Mouse (Mus musculus): Measurements from ENCODE around the gene Rph3al. TPM values are rescaled to one million over a fixed set of nuclear protein-coding genes. Genes with fewer than 3 reads are reported as not detected.

Rph3al gene
- total RNA-seq, 2 experiments from 2014 or later: 0.98 to 7.1 TPM

DNA sequence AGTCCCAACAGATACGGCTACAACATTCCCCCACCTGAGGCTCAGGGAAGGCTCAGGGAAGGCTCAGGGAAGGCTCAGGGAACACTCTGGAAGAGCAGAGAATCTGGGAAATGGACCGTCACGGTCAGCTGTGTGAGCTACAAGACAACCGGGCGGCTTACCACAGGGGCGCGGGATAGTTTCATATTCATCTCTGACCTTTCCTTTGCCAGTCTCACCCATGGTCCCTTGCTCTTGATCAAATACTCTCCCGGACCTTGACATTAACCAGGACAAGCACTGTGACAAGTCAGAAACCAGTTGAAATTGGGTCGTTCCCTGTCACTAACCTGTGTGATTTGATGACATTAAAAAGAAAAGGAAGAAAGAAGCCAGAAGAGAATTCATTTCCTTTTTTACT lies 16.7 kb upstream of the Rph3al start:
- no peak for ATAC-seq (replicated peaks; ENCODE audit: low FRiP score, poor library complexity, severe bottlenecking)

DNA sequence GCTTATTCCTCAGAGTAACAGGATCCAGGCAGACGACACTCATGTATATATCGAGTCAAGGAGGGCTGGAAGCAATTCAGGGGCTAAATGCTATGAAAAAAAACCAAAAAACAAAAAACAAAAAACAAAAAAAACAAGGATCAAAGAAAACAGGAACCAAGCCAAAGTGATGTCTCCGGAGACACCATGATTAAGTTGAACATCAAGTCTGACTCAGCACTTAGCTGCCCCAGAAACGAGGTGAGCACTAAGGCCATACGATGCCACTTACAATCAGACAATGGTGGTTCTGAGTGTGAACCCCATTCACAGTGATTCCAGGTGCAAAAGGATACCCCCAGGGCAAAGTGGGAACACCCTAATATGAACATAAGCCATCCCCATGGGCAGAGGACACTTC lies 13.7 kb upstream of the Rph3al start:
- 0 out of 2 replicates have a peak, but pooled peaks have one; percentile 15 for ATAC-seq (replicated peaks; ENCODE audit: low FRiP score, poor library complexity, severe bottlenecking)

DNA sequence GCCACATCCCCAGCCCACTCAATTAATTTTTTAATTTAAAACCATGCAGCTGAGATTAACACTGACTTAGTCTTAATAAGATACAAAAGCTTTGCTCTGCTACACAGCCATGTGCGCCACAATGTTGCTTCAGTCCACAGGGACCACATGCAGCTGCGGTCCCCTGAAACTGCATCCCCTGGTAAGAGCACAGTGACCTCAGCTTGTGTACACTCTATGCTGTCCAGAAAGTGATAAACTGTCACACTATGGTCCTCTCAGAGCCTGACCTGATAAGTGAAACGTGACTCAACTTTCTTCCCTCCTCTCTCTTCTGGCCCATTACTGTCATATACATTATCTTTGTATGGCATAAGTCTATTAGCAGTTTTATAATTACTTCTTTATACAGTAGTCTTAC lies 12.2 kb upstream of the Rph3al start:
- ATAC-seq (replicated peaks; ENCODE audit: low FRiP score, poor library complexity, severe bottlenecking): no peak

DNA sequence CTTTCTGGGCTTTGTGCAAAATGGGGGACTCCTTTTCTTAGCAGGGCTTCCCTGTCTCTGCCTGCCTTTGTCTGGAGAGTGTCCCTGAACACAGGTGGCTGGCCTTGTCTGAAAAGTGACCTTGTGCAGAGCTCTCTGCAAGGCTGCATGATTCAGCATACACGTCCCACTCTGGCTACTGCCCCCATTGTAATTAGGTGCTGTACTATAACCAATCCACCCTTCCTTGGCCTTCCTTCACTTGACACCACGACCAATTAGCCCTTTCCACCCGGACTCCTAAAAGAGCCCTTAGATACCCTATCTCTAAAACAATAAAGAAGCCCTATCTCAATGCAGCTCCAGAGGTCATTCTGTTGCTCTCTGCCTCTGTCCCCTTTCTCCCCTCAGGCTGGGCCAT lies 10.6 kb upstream of the Rph3al start:
- ATAC-seq (replicated peaks; ENCODE audit: low FRiP score, poor library complexity, severe bottlenecking): no peak

DNA sequence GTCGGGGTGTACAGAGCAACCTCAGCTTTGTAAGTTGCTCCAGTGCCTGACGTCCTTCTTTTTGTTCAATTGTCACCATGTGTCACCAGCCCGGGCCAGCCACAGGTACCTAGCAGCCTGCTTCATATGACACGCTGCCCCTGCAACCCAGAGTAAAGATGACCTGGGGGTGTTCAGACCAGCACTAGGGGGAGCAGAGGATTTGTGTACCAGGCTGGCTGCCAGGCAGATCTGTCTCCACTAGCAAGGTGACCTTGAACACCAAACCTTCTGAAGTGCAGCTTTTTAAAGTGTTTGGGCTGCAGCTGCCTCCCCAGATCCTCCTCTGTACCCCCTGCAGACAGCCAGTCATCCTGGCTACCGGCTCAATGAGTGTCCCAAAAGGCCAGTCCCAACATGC lies 9.0 kb upstream of the Rph3al start:
- ATAC-seq (replicated peaks; ENCODE audit: low FRiP score, poor library complexity, severe bottlenecking): no peak

DNA sequence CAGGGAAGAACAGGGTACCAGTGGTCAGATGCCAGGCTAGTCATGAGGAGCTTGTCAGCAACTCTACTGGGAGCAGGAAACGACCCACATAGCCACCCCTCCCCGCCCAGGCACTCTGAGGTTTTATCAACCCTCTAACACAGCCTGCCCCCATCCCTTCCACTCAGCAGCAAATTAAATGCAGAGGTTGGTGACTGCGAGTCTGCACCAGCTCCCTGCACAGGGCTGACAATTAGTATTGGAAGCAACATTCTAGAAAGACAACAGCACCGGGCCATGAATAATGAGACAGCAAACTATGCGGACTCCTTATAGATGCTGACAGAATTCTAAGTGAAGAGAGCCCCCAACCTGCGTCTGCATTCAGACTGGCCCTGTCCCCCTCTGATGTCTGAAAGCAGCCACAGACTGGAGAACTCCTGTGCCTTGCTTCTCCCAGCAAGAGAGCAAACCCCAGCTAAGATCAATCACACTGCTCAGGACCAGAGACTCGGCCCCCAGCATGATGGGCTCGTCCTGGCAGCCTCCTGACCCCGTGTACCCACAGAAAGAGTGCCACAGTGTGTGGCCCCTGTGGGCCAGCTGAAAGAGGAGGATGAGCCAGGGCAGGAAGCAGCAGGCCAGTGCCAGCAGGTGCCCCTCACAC lies 7.7 kb upstream of the Rph3al start:
- no peak for ATAC-seq (replicated peaks; ENCODE audit: low FRiP score, poor library complexity, severe bottlenecking)

DNA sequence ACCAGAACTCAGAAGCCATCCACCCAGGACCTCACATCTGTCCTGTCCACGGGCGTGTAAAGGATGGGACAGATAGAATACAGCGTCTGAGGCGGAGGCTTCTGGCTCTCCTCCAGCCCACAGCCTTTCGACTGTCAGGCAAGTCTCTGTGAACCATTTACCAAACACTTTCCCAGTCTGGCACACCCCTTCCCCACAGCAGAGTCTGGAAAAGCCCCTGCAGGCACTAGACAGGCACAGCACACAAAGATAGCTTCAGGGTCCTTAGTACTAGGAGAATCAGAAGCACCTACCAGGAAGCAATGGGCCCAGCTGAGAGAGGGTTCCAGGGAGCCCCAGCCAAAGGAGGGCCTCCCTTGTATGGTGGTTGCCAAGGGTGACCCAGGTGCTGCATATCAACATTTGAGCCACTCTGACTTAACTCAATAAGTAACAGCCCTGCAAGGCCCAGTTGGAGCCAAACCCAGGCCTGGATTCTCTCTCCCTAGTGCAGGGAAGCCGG lies 808 bp downstream of the Rph3al start:
- peak; percentile 70 for ATAC-seq (replicated peaks; ENCODE audit: low FRiP score, poor library complexity, severe bottlenecking)

DNA sequence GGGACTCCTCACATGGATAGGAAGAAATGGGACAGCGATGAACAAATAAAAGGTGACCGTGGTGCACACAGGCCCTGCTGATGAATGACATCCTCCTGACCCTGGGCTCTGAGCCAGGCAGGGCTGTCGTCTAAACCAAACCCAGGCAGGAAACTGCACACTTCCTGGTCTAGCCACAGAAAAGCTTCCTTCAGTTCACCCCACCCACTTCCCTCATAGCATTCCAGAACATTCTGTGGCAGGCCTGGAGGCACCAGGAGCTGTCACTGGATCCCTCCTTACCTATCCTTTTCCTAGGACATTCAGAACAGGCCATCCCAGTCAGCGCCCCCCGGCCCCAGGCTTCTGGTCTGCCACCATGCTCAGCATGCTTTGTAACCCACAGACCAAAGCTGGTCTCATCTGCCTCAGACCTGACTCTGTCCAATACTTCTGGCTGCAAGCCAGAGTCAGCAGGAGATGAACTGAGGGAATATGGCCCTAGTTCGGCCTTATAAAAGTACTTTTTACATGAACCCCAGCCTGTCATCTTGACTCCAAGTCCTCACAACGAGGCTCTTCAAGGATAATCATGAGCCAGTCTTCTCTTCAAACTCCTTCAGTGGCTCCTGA lies 2.3 kb downstream of the Rph3al start:
- ATAC-seq (replicated peaks; ENCODE audit: low FRiP score, poor library complexity, severe bottlenecking): no peak

DNA sequence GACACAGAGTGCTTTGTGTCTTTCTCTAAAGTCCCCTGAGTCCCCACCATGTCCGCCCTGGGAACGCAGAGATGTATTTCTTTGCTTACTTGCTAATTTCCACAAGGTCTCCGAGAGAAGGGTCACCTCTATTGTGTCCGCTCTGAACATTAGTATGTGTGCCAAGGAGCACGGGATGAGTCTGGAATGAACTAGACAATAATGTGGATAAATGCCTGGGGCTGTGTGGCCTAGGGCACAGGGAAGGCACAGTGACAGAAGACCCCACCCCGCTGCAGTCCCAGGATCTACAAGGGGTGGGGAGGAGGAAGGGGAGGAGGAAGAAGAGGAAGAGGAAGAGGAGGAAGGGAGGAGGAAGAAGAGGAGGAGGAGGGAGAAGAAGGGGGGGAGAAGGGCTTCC lies 3.8 kb downstream of the Rph3al start:
- no peak for ATAC-seq (replicated peaks; ENCODE audit: low FRiP score, poor library complexity, severe bottlenecking)

DNA sequence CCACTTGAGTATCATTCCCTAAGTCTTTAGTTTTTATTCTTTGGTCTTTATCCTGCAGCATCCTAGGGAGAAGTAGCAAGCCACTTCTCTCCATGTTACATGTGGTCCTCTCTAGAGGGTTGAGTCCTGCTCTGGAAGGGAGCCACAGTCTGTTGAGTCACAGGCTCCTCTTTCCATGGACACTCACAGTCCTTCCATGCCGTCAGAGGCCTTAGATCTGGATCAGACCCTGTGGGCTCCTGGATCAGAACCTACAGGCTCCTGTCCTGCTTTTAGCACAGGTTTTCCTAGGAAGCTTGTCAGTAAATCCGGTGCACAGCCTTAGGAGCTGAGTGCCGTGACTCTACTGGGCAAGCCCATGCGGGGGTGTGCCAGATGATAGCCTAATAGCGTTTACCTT lies 4.9 kb downstream of the Rph3al start:
- ATAC-seq (replicated peaks; ENCODE audit: low FRiP score, poor library complexity, severe bottlenecking): no peak

DNA sequence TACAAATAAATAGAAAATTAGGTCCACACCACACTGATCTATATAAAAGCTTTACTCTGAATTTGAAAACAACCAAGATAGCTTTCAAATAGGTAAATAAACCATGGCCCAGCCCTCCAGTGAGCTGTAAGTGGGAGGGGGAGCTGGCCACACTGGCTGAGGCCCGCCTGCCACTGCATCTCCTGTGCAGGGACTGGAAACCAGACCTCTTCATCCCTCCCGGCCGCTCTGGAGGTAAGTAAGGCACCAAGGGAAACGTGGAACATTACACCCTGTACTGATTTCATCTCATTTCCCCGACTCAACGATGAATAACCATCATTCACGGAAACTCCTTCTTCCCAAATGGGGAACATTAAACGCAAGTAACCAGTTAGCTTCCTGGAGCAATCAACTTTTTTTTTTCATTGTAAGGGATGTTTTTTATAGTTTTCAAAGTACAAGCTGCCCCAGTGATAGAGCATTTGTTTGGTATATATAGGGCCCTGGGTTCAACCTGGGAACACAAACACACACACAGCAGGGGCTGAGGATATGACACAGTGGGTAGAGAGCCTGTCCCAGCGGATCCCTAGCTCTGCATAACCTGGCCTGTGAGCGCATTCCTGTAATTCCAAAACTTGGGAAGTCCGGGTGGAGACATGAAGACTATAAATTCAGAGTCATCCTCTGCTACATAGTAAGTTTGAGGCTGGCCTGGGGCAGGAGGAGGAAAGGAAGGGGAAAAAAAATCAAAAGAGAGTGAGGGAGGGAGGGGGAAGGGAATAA lies 7.1 kb downstream of the Rph3al start:
- no peak for ATAC-seq (replicated peaks; ENCODE audit: low FRiP score, poor library complexity, severe bottlenecking)

DNA sequence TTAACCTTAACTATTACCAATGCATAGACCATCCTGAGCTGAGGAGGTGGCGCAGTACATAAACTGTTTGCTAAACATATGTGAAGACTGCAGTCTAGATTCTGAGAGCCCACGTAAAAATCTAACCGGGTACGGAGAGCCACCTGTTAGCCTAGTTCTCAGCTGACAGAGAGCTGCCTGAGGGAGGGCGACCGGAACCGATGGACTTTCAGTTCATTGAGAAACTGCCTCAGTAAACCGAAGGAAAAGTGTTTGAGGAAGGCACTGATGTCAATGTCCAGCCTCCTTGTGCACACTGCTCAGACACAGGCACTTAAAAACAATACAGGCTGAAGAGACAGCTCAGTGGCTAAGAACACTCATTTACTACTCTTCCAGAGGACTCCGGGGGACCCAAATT lies 8.0 kb downstream of the Rph3al start:
- ATAC-seq (replicated peaks; ENCODE audit: low FRiP score, poor library complexity, severe bottlenecking): no peak

DNA sequence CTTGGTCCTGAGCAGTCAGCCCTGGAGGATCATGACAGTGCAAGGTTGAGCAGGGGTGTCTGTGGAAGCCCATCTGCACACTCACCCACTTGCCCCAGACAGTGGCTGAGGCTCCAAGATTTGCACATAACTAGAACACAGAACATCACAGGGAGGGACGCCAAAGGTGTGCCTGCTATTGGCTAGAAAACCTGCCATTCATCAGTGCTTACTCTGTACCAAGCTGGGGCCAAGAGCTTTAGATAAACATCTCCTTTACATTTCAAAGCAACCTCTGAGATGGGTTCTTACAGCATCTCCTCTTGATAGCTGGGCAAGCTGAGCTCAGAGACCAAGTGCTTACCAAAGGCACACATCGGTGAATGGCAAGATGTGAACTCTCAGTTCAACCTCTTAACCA lies 10.3 kb downstream of the Rph3al start:
- ATAC-seq (replicated peaks; ENCODE audit: low FRiP score, poor library complexity, severe bottlenecking): peak; percentile 35

DNA sequence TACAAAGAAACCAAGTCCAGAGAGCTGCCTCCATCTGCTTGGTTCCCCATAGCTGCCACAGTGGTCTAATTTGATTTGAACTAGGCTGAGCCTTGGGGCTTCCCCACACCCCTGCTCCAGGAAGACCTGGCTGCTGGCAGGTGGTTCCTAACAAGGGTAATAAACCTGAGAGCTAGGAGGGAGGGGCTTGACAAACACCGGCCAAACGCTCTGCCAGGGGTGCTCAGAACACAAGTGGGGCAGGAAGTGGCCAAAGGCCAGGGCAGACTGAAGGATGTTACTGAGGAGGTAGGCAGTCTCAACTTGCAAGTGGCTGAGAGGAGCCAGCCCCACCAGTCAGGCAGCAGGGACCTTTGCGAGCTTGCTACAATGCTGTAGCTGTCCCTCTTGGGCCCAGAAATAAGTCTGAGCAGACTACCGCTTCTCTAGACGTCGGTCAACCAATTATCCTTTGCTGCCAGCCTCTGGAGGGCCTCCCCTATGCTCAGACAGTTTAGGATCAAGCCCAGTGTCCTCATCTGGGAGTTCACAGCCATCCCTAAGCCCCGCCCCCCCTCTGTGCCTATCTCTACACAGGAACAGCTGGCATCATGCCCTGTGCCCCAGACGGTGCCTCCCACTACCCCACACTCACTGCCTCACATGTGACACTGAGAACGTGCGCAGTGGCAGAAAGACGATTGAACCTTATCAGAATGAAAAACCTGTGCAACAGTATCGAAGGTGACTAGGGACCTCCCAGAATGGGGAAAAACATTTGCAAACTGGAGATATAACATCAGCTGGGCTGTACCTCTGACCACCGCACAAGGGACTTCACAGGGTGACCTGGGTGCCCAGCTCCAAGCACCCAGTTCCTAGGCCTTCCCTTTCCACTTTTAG lies 11.6 kb downstream of the Rph3al start:
- ATAC-seq (replicated peaks; ENCODE audit: low FRiP score, poor library complexity, severe bottlenecking): peak; percentile 85

DNA sequence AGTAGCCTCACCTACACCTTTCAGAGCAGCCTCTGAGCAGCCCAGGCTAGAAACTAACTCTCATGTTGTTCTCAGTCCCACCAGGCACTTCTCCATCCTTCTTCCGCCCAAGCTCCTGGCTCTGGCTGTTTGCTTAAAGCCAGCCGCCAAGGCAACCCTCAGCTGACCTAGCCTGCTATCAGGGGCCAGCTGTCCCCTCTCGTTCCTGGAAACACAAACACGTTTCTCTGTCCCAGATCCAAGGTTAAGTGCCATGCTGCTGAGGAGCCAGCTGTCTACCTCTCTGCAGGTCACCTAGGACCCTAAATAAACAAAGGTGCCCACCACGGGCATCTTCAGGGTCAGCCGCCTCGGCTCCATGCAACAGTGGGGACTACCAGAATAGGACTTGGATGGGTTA lies 12.4 kb downstream of the Rph3al start:
- ATAC-seq (replicated peaks; ENCODE audit: low FRiP score, poor library complexity, severe bottlenecking): no peak

DNA sequence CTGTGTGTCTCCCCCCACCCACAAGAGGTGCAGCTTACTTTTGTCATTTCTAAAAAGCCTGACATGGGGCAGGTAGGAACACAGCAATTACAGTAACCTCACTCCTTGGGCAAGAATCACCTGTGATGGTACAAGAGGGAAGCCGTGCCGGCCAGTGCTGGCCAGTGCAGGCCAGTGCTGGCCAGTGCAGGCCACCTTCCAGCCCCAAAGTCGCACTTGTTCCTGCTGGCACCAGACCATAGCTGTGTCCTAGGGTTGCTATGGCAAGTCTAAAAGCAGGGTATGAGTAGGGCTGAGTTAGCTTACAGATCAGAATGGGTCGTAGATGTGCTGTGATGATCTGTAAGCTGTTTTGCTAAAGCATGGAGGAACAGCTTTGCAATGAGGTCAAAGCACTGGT lies 15.5 kb downstream of the Rph3al start:
- no peak for ATAC-seq (replicated peaks; ENCODE audit: low FRiP score, poor library complexity, severe bottlenecking)

DNA sequence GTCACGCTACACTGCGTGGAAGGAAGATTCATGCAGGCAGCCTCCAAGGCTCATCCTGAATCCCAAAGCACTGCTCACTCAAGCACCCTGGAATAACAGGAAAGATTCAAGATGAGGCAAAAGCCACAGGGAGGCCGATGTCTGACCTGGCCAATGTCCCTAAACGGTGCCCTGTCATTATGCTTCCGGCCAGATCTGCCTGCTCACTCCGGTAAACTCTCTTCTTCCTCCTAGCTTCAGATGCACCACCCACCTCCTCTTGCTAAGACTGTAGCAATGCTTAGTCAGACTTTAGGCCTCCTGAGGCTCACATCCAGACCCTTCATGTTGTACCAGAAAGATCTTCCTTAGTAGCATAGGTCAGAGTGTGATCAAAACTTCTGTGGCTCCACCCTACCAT lies 19.1 kb downstream of the Rph3al start:
- no peak for ATAC-seq (replicated peaks; ENCODE audit: low FRiP score, poor library complexity, severe bottlenecking)

DNA sequence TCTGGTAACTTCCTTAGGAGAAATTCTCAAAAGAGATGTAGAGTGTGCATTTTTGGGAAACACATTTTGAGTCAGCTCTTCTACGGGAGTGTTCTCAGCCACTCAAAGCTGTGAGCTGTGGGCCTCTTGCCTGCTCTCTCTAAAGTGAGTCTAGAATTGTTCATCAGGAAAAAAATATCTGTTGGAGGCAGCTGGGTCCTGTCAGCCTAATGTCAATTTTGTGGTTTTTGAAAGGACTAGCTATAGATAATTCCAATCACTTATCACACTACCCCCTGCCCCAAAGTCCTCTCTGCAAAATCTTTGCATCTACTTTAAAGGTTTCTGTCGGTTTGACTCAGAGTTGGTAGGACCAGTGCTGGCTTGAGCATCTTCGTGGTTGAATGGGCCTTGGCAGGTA lies 20.9 kb downstream of the Rph3al start:
- no peak for ATAC-seq (replicated peaks; ENCODE audit: low FRiP score, poor library complexity, severe bottlenecking)

DNA sequence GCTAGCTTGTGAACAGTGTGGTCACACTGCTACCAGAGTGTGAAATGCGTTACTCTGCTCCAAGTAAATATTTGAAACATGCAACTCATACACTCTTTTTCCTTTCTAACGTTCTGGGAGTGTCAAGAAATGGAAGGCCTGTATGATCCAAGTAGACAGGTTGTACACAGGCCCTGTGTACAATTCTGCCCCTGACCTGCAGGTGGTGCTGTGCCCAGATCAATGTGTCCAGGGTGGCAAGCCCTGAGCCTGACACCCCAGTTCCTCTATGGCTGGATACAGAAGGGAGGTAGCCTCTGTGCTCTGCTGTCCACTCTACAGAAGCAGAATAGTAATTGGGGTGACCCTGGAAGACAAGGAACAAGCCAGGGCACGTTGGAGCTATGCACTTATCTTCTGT lies 24.3 kb downstream of the Rph3al start:
- ATAC-seq (replicated peaks; ENCODE audit: low FRiP score, poor library complexity, severe bottlenecking): peak; percentile 86
